Mouse (Mus musculus): ENCODE measurements around the gene Slc37a1. TPM values are rescaled to one million over a fixed set of nuclear protein-coding genes. Genes with fewer than 3 reads are reported as not detected.
A peak's percentile ranks its signal among the peaks of the same experiment; 100 is the strongest.

The Slc37a1 gene
- polyA plus RNA-seq, 1 experiment = not detected

GRCm38 (mm10) chr17:31355792-31356502 is 69.4 kb downstream of the Slc37a1 start:
- no peak overlapping the region for H3K27ac ChIP-seq (replicated peaks; ENCODE audit: low read depth, low read length)
- no peak overlapping the region for H3K4me3 ChIP-seq (ENCODE audit: insufficient read depth, low read depth, low read length)

DNA sequence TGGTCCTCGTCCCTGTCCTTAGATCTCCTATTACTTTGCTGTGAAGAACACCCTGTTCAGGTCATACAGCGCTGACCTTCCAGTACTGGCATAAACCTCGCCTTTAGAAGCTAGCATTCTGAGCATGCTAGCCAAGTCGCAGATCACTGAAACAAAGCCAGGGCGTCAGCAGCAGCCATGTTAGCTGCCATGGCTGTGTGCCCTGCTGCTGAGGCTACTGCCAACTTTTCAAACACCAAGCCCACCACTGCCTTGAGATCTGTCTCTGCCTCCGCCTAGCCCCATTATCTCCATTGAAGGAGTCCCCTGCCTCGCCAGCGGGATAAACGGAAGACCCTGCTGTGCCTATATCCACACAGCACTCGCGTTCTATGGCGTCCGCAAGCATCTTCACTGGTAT is 74.0 kb downstream of the Slc37a1 start:
- H3K4me1 ChIP-seq (ENCODE audit: control insufficient read depth, insufficient read depth, insufficient read length, low read length) = no peaks in the 10 kb centered on the region
- H3K4me3 ChIP-seq (ENCODE audit: insufficient read depth, low read depth, low read length) = no peak overlapping the region
- no peak overlapping the region for H3K27ac ChIP-seq (replicated peaks; ENCODE audit: low read depth, low read length)

More at GRCm38 (mm10) chr17:31355792-31356502, 69.4 kb downstream of the Slc37a1 start:
- H3K4me1 ChIP-seq (ENCODE audit: control insufficient read depth, insufficient read depth, insufficient read length, low read length) = no peaks in the 10 kb centered on the region

- Histone ChIP-seq H3K27ac (replicated peaks; ENCODE audit: low read depth, low read length) (no peak overlapping the region), H3K4me3 (ENCODE audit: insufficient read depth, low read depth, low read length) (no peak overlapping the region), H3K4me1 (ENCODE audit: control insufficient read depth, insufficient read depth, insufficient read length, low read length) (no peaks in the 10 kb centered on the region)
These were observed 79.1 kb downstream of the Slc37a1 start for GRCm38 (mm10) chr17:31365586-31366166.

DNA sequence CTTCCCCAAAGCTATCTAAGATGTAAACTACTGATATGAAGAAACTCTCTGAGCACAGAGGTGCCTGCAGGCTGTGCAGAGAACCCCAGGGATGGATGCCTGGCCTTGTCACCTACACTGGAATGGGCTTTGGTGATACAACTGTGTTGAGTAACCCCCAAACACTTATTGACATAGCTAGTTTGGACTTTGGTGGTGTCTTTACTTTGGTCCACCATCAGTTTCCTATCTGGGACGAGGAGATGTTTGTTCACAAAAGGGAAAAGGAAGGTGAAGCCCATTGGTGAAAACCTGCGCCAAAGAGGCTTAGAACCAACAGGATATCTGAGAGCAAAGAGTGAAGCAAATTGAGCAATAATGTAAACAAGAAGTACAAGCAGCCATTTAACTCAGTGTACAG is 83.6 kb downstream of the Slc37a1 start:
- no peaks in the 10 kb centered on the region for H3K4me1 ChIP-seq (ENCODE audit: control insufficient read depth, insufficient read depth, insufficient read length, low read length)
- no peak overlapping the region for H3K4me3 ChIP-seq (ENCODE audit: insufficient read depth, low read depth, low read length)
- no peak overlapping the region for H3K27ac ChIP-seq (replicated peaks; ENCODE audit: low read depth, low read length)

- H3K4me3 ChIP-seq (ENCODE audit: insufficient read depth, low read depth, low read length) = no peak overlapping the region
These were observed 84.3 kb downstream of the Slc37a1 start for GRCm38 (mm10) chr17:31370931-31371330.

GRCm38 (mm10) chr17:31377961-31378360 is 91.4 kb downstream of the Slc37a1 start:
- H3K4me3 ChIP-seq (ENCODE audit: insufficient read depth, low read depth, low read length) = no peak overlapping the region
- no peaks in the 10 kb centered on the region for H3K4me1 ChIP-seq (ENCODE audit: control insufficient read depth, insufficient read depth, insufficient read length, low read length)
- no peak overlapping the region for H3K27ac ChIP-seq (replicated peaks; ENCODE audit: low read depth, low read length)

More at GRCm38 (mm10) chr17:31370931-31371330, 84.3 kb downstream of the Slc37a1 start:
- Histone ChIP-seq H3K4me1 (ENCODE audit: control insufficient read depth, insufficient read depth, insufficient read length, low read length) (no peaks in the 10 kb centered on the region), H3K27ac (replicated peaks; ENCODE audit: low read depth, low read length) (no peak overlapping the region)

- no peak overlapping the region for H3K27ac ChIP-seq (replicated peaks; ENCODE audit: low read depth, low read length)
- H3K4me1 ChIP-seq (ENCODE audit: control insufficient read depth, insufficient read depth, insufficient read length, low read length) = no peaks in the 10 kb centered on the region
- H3K4me3 ChIP-seq (ENCODE audit: insufficient read depth, low read depth, low read length) = no peak overlapping the region
These were observed 91.8 kb downstream of the Slc37a1 start for GRCm38 (mm10) chr17:31378361-31378761.

- H3K27ac ChIP-seq (replicated peaks; ENCODE audit: low read depth, low read length) = no peak overlapping the region
- H3K4me3 ChIP-seq (ENCODE audit: insufficient read depth, low read depth, low read length) = no peak overlapping the region
- H3K4me1 ChIP-seq (ENCODE audit: control insufficient read depth, insufficient read depth, insufficient read length, low read length) = no peaks in the 10 kb centered on the region
These were observed 92.5 kb downstream of the Slc37a1 start for GRCm38 (mm10) chr17:31379086-31379485.

DNA sequence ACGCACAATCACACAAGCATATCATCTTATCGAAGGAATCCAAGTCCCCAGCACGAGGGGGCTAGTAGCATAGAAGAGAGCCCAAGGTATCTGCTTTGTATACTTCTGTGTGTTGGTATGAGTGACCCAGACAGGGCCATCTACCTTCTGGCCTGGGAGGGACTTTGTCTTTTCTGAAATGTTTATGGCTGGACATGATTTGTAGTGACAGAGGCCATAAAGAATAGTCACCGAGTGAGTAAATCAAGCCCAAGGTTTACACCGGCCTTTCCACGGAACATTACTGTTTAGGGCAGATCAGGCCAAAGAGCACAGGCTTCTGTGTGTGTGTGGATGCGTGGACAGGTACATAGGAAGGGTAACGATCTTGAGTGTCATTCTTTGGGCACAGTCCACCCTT is 93.3 kb downstream of the Slc37a1 start:
- no peak overlapping the region for H3K4me3 ChIP-seq (ENCODE audit: insufficient read depth, low read depth, low read length)
- H3K27ac ChIP-seq (replicated peaks; ENCODE audit: low read depth, low read length) = no peak overlapping the region
- 0 out of 2 replicates have a peak, but pooled peaks cover 2% of the 10 kb centered on the region for H3K4me1 ChIP-seq (ENCODE audit: control insufficient read depth, insufficient read depth, insufficient read length, low read length)

DNA sequence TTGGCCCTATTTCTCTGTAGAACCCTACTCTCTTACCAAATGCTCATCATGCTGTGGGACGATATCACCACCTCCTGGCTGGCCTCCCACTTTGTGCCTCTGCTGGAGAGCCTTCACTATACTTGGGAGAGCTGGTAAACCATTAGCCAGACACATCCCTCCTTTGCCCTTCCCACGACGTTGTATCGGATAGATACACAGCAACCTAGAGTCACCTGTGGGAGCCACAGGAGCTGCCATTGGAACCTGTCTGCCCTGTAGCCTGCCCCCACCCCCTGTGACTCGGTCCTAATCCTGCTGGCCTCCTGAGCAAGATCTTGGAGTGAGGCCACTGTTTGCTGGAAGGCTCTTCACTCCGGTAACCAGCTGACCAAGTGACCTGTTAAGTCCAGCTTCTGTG is 96.7 kb downstream of the Slc37a1 start:
- Histone ChIP-seq H3K4me1 (ENCODE audit: control insufficient read depth, insufficient read depth, insufficient read length, low read length) (0 out of 2 replicates have a peak, but pooled peaks cover 2% of the 10 kb centered on the region), H3K27ac (replicated peaks; ENCODE audit: low read depth, low read length) (no peak overlapping the region), H3K4me3 (ENCODE audit: insufficient read depth, low read depth, low read length) (no peak overlapping the region)

DNA sequence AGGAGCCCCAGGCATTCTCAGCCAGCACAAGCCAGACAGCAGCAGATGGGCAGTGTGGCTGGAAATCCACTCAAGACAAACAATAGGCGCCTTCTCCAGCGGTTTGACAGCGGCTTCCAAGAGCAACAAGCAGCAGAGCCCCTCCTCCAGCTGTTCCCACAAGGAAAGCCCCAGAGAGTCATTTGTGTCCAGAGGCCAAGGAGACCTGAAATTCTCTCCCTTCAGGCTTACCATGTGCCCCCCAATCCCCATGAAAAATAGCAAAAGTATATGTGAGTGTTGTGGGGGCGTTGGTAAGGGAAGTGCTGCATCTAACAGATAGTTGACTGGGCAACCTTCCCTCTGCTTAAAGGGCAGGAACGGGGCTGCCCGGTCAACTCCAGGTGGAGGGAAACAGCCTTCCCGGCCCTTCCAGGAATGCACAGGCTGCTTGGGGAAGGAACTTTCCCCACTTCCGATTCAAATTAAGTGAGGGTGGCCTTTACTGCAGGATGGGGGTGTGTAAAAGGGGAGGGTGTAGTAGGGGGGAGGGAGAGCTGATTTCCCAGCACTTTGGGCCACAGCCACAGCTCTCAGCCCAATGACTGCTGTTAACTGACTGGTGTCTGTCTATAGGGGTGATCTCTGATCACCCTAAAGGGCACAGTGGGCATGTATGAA is 98.5 kb downstream of the Slc37a1 start:
- peak overlapping the region; percentile 26; the same call in 1 of the 2 replicates for H3K4me3 ChIP-seq (ENCODE audit: insufficient read depth, low read depth, low read length)
- H3K4me1 ChIP-seq (ENCODE audit: control insufficient read depth, insufficient read depth, insufficient read length, low read length) = 0 out of 2 replicates have a peak, but pooled peaks cover 2% of the 10 kb centered on the region
- H3K27ac ChIP-seq (replicated peaks; ENCODE audit: low read depth, low read length) = peak overlapping the region; percentile 76

DNA sequence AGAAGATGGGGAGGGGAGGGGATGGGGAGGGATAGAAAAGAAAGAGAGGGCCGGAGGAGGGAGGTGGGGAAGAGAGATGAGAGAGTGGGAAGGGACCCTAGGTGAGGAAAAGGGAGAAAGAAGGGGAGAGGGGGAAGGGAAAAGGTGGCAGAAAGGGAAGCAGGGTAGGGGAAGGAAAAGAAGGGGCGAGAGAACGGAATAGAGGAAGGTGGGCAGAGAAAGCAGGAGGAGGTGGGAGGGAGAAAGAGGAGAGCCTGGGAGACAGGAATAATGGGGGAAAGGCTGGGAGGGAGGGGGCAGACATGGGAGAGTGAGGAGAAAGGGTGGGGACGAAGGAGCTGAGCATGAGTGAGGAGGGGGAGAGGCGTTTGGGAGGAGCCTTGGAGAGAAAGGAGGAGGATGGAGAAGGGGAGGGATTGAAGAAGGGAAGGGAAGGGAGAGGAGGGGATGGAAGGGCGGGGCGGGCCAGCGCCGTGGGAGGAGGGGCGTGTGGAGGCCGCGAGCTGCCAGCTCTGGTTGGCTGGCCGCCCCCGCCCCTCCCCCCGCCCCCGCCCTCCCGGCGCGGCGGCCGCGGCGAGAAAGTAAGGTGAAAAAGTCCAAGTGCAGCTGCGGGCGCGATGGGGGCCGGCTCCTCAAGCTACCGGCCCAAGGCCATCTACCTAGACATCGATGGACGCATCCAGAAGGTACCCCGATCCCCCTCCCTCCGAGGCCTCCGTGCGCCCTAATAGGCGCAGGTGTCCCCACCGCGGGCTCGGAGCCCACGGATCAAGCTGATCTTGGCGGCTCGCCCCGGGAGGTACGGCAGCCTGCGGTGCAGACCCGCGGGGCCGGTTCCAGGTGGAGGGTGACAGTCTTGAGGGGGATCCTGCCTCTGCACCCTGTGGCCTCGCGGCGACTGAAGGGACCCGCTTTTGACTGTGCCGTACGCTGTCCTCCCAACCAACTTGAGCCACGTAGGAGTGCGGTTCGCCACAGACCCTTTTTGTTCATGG is 99.4 kb downstream of the Slc37a1 start, which contains the start of gene Pde9a:
Pde9a (plus strand) TSS at position 540 of the 995 bp plus-strand sequence.
- Histone ChIP-seq H3K4me1 (ENCODE audit: control insufficient read depth, insufficient read depth, insufficient read length, low read length) (0 out of 2 replicates have a peak, but pooled peaks cover 2% of the 10 kb centered on the region), H3K4me3 (ENCODE audit: insufficient read depth, low read depth, low read length) (peak within 1 kb of the TSS; percentile 77), H3K27ac (replicated peaks; ENCODE audit: low read depth, low read length) (peak within 1 kb of the TSS; percentile 76)

- Histone ChIP-seq H3K27ac (replicated peaks; ENCODE audit: low read depth, low read length) (no peak overlapping the region), H3K4me3 (ENCODE audit: insufficient read depth, low read depth, low read length) (peak overlapping the region; percentile 77), H3K4me1 (ENCODE audit: control insufficient read depth, insufficient read depth, insufficient read length, low read length) (0 out of 2 replicates have a peak, but pooled peaks cover 5% of the 10 kb centered on the region)
These were observed 100.2 kb downstream of the Slc37a1 start for GRCm38 (mm10) chr17:31386766-31387275.

DNA sequence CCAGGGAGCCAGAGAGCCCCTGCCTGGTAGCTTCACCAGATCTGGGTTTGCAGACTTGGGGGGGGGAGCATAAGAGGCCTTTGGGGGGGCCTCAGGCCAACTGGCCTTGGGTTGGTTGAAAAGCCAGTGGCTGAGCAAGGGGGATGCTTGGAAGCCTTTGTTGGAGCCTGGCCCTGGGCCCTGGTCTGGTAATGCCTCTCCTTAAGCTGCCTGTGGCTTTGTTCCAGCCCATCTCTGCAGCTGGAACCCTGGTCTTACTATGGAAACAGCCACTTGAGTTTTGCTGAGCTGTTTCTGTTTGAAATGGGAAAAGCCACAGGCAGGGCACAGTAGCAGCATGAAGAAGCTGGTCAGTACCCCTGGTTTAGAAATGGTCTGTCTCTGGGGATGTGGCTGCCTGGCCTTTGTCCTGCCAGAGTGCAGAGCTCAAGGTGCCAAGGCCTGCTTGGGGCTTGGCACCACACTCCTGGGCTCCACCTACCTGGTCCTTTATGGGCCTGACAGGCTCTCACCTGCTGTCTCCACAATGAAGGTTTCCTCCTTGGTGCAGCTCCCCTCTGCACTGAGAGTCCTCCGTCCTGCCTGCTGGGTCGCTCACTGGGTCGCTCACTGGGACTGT is 102.9 kb downstream of the Slc37a1 start:
- Histone ChIP-seq H3K4me3 (ENCODE audit: insufficient read depth, low read depth, low read length) (no peak overlapping the region), H3K4me1 (ENCODE audit: control insufficient read depth, insufficient read depth, insufficient read length, low read length) (peaks cover 6% of the 10 kb centered on the region; the same call in 1 of the 2 replicates), H3K27ac (replicated peaks; ENCODE audit: low read depth, low read length) (no peak overlapping the region)

Data from brown adipose tissue, adult 24 weeks (tissue).